In genomic region chr7:110309246-110309645, GRCm38 (mm10) we compare ENCODE assay signal across 14 mouse cellular contexts.
"Had no signal": no experiment of that assay in that cellular context is flagged by ENCODE, and none has a peak within 500 bp of the region (broad histone marks: within the 10 kb centered on the region; RNA-seq: fewer than 3 reads in every experiment).

No protein-coding gene starts in this region.

- H3K27ac ChIP-seq: kidney, postnatal 0 days; layer of hippocampus, adult 2 months; liver, embryonic 13.5 days; stomach, postnatal 0 days had no signal

- H3K27me3 ChIP-seq: liver, embryonic 13.5 days had no signal

- DNase-seq: kidney, postnatal 25 days; layer of hippocampus, adult 9-11 months; liver, embryonic 13.5 days; lung, adult 2 months; lung, postnatal 14 days; lung, postnatal 4 days; midbrain, embryonic 14.5 days; thymus, adult 2 months; thymus, postnatal 14 days; thymus, postnatal 4 days had no signal

- H3K9me3 ChIP-seq: liver, embryonic 13.5 days had no signal

- H3K4me1 ChIP-seq: liver, embryonic 13.5 days had no signal

- H3K9ac ChIP-seq: liver, embryonic 13.5 days had no signal

- H3K4me2 ChIP-seq: liver, embryonic 13.5 days; midbrain, embryonic 11.5 days had no signal

- H3K4me3 ChIP-seq: layer of hippocampus, adult 2 months; liver, embryonic 13.5 days had no signal

- H3K36me3 ChIP-seq: liver, embryonic 13.5 days had no signal
